Mouse (Mus musculus): ENCODE measurements around the gene Cldn24.

DNA sequence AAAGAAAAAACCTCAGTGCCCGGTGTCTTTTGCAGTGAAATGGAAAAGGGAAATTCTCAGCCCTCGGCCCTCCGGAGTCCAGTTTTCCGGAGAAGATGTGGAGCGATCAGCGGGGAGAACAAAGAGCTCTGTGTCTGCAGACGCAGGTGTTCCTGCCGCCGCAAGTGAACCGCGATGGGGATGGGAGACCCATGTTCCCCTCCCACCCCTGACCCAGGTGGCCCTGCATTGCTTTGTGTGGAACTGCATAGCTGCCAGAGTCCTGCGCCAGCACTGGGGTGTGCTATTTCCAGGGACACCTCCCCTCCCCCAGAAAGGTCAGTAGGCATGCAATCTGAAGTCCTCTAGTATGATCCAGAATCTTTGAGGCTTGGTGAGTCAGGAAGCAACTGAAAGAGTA, 10.7 kb upstream of the Cldn24 start:
- no peak for TF ChIP-seq POLR2A (IDR thresholded peaks at IDR 0.05; ENCODE audit: low read depth, low read length)
- TF ChIP-seq CTCF (conservative IDR thresholded peaks at IDR 0.05; ENCODE audit: insufficient read depth, insufficient read length, low read depth, low read length) = no peak

Measured in kidney, adult 2 months (tissue).